Mouse (Mus musculus): ENCODE results near the gene Ccdc142.

Ccdc142 gene

GRCm38 (mm10) chr6:83140044-83140443, 38.6 kb downstream of the Ccdc142 start:
- DNase-seq (ENCODE audit: low spot score in 2 of 2) = no peak

- DNase-seq (ENCODE audit: low spot score in 2 of 2) = no peak
These were observed 40.2 kb downstream of the Ccdc142 start for GRCm38 (mm10) chr6:83141636-83142035.

- peak in 1 of 2 experiments; percentile 72 for DNase-seq (ENCODE audit: low spot score in 2 of 2)
These were observed 40.9 kb downstream of the Ccdc142 start for GRCm38 (mm10) chr6:83142211-83142731.

- DNase-seq (ENCODE audit: low spot score in 2 of 2) = peak in 1 of 2 experiments; percentile 62
These were observed 41.5 kb downstream of the Ccdc142 start for GRCm38 (mm10) chr6:83142886-83143285.

GRCm38 (mm10) chr6:83145209-83145608, 43.8 kb downstream of the Ccdc142 start:
- no peak for DNase-seq (ENCODE audit: low spot score in 2 of 2)

GRCm38 (mm10) chr6:83145805-83146204, 44.4 kb downstream of the Ccdc142 start:
- DNase-seq (ENCODE audit: low spot score in 2 of 2) = no peak

GRCm38 (mm10) chr6:83147280-83147679, 45.9 kb downstream of the Ccdc142 start:
- DNase-seq (ENCODE audit: low spot score in 2 of 2) = no peak

GRCm38 (mm10) chr6:83151721-83152120, 50.3 kb downstream of the Ccdc142 start:
- DNase-seq (ENCODE audit: low spot score in 2 of 2) = no peak

- DNase-seq (ENCODE audit: low spot score in 2 of 2) = no peak
These were observed 51.6 kb downstream of the Ccdc142 start for GRCm38 (mm10) chr6:83153038-83153437.

GRCm38 (mm10) chr6:83153485-83153884, 52.1 kb downstream of the Ccdc142 start:
- no peak for DNase-seq (ENCODE audit: low spot score in 2 of 2)

GRCm38 (mm10) chr6:83155552-83156238, 54.3 kb downstream of the Ccdc142 start:
- no peak for DNase-seq (ENCODE audit: low spot score in 2 of 2)

- peak in 1 of 2 experiments; percentile 76 for DNase-seq (ENCODE audit: low spot score in 2 of 2)
These were observed 54.9 kb downstream of the Ccdc142 start, which contains the start of the genes Wdr54 and 1700003E16Rik for GRCm38 (mm10) chr6:83156259-83156684. Gene Wdr54, minus strand, starts transcription at chr6:83156397. Gene 1700003E16Rik, plus strand, starts transcription at chr6:83156404.

Data from left cerebral cortex, adult 9 months (tissue).